Mouse (Mus musculus) CD8-positive naive resting alpha-beta T cell, adult 2 months (primary cell): ENCODE results near the gene Dnal1.

ENCODE experiments used
- DNase-seq, 2 experiments: peaks; one replicate each; pipeline ENCODE4 v3.0.0; 2022; ENCODE audit warnings: low read depth in 2 of 2, low spot score in 2 of 2

The Dnal1 gene

GRCm38 (mm10) chr12:84125892-84126291 lies 11.7 kb downstream of the Dnal1 start:
- DNase-seq: no peak

GRCm38 (mm10) chr12:84126899-84127298 lies 12.7 kb downstream of the Dnal1 start:
- no peak for DNase-seq

GRCm38 (mm10) chr12:84128576-84128975 lies 14.4 kb downstream of the Dnal1 start:
- no peak for DNase-seq

GRCm38 (mm10) chr12:84129931-84130330 lies 15.8 kb downstream of the Dnal1 start:
- DNase-seq: no peak

GRCm38 (mm10) chr12:84132265-84132664 lies 18.1 kb downstream of the Dnal1 start:
- peak in 1 of 2 experiments; percentile 32 for DNase-seq

GRCm38 (mm10) chr12:84137131-84137530 lies 23.0 kb downstream of the Dnal1 start:
- no peak for DNase-seq

GRCm38 (mm10) chr12:84140135-84140534 lies 26.0 kb downstream of the Dnal1 start:
- no peak for DNase-seq

GRCm38 (mm10) chr12:84141271-84141670 lies 27.1 kb downstream of the Dnal1 start:
- DNase-seq: no peak

GRCm38 (mm10) chr12:84142281-84143050 lies 28.3 kb downstream of the Dnal1 start:
- DNase-seq: no peak

GRCm38 (mm10) chr12:84147954-84148621 lies 33.9 kb downstream of the Dnal1 start, which contains the start of gene Pnma1:
TSS of gene Pnma1 (minus strand) at chr12:84148489.
- peak; percentile 32 to 42 for DNase-seq

GRCm38 (mm10) chr12:84148622-84149012 lies 34.5 kb downstream of the Dnal1 start:
- no peak for DNase-seq

GRCm38 (mm10) chr12:84149971-84150370 lies 35.8 kb downstream of the Dnal1 start:
- DNase-seq: no peak

GRCm38 (mm10) chr12:84150976-84151375 lies 36.8 kb downstream of the Dnal1 start:
- DNase-seq: no peak

GRCm38 (mm10) chr12:84151911-84152310 lies 37.7 kb downstream of the Dnal1 start:
- no peak for DNase-seq

- DNase-seq: no peak
These were observed 38.4 kb downstream of the Dnal1 start for GRCm38 (mm10) chr12:84152352-84153190.

GRCm38 (mm10) chr12:84153414-84153813 lies 39.2 kb downstream of the Dnal1 start:
- DNase-seq: no peak

GRCm38 (mm10) chr12:84154786-84155522 lies 40.8 kb downstream of the Dnal1 start:
- DNase-seq: no peak

- DNase-seq: no peak
These were observed 41.3 kb downstream of the Dnal1 start for GRCm38 (mm10) chr12:84155523-84155871.

GRCm38 (mm10) chr12:84156210-84156609 lies 42.0 kb downstream of the Dnal1 start:
- no peak for DNase-seq

- DNase-seq: no peak
These were observed 44.0 kb downstream of the Dnal1 start for GRCm38 (mm10) chr12:84158156-84158555.

GRCm38 (mm10) chr12:84160491-84160890 lies 46.3 kb downstream of the Dnal1 start:
- DNase-seq: no peak
